Mouse (Mus musculus) ZHBTc4 (cell line): Measurements from ENCODE around the gene Myl6b.
A peak's percentile ranks its signal among the peaks of the same experiment; 100 is the strongest.

Source experiments
- DNase-seq: peaks from one replicate; pipeline ENCODE4 v3.0.0-alpha.2; 2011; ENCODE audit warnings: low read depth, low spot score

The Myl6b gene

DNA sequence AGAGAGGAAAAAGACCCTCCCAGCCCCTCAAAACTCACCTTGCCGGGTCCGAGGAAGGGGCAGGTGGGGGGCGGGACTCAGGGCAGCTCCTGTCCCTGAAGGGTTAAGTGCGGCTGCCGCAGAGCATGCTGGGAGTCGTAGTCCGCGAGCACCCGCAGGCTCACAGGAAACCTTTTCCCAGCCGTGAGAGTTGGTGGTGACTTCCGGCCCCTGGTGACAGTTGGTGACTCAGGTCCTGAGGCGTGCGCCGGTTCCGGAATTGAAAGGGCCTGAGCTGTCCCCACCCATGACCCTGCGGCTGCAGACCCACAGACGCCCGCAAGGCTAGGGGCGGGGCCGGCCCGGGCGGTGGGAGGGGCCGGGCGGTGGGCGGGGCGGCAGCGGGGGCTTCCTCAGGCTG, at the start of gene Myl6b:
Gene Myl6b (minus strand): TSS at position 96 of the 400 bp plus-strand sequence.
- peak; percentile 99 for DNase-seq

GRCm38 (mm10) chr10:128547361-128548032, 49.0 kb upstream of the Myl6b start, which contains the start of gene Zc3h10:
Zc3h10 (minus strand) TSS chr10:128547774.
- DNase-seq: peak; percentile 99

GRCm38 (mm10) chr10:128546787-128547186, 48.3 kb upstream of the Myl6b start:
- DNase-seq: no peak

DNA sequence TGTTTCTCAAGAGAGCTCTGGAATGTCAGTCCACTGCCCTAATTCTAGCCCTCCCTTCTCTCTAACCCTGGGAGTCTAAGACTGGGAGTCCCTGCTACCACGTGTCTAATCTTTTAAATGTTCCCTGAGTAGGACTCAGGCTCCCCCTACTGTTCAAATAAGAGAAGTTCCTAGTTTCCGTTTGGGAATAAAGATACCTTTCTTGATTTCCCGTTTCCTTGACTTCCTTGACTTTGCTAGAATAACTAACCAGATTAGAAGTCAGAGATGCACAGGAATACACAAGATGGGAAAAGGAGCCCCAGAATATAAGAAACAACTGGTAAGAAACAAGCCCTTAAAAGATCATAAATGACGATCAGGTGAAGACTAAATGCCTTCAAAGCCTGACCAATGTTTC, 47.9 kb upstream of the Myl6b start:
- peak; percentile 86 for DNase-seq

GRCm38 (mm10) chr10:128545570-128545898, 47.0 kb upstream of the Myl6b start:
- DNase-seq: no peak

GRCm38 (mm10) chr10:128544674-128545569, 46.4 kb upstream of the Myl6b start:
- DNase-seq: no peak

- DNase-seq: no peak
Observed at GRCm38 (mm10) chr10:128544151-128544657, 45.7 kb upstream of the Myl6b start.

DNA sequence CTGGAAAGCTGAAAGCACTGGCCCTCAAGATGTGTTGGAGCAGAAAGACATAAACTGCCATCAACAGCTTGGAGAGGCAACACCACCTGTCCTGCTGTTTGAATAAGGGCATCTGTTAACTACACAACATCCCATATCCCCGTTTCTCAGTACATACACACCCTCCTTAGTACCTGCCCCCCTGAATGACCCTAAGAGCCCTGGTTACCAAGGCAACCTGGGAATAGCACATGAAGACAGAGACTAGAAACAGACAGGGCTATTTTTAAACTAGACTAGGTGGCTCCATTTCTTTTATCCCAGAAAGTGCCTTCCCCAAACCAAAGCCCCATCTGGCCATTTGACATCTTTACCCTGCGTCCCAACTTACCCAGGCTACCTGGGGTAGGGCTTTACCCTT, 44.6 kb upstream of the Myl6b start:
- DNase-seq: no peak

GRCm38 (mm10) chr10:128538340-128538870, 39.9 kb upstream of the Myl6b start:
- DNase-seq: peak; percentile 63

DNA sequence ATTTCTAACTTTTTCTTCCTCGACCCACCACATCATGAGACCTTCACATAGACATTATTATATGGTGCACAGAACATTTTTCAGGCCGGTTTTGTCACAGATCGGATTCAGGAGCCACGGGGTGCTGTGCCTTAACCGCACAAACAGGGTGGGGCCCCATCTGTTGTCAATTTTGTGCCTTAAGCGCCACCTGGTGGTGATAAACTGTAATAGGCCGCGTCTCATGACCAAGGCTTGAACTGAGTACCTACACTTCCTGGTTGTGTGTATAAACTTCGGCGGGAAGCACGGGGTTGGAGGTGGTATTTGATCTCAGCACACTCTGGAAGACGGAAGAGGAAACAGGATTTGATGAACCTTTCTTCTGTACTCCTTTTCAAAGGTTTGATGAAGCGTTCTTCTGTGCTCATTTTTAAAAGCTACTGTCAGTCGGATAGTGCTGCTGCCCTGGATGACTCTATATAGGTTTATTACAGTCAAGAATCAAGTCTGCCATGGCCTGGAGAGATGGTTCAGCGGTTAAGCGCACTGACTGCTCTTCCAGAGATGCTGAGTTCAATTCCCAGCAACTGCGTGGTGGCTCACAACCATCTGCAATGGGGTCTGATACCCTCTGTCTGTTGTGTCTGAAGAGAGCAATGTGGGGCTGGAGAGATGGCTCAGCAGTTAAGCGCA, 37.9 kb upstream of the Myl6b start:
- DNase-seq: peak; percentile 96

GRCm38 (mm10) chr10:128535624-128536265, 37.3 kb upstream of the Myl6b start:
- DNase-seq: no peak

- DNase-seq: no peak
Observed at GRCm38 (mm10) chr10:128535206-128535605, 36.7 kb upstream of the Myl6b start.

- DNase-seq: no peak
Observed at GRCm38 (mm10) chr10:128526366-128527356, 28.2 kb upstream of the Myl6b start.

DNA sequence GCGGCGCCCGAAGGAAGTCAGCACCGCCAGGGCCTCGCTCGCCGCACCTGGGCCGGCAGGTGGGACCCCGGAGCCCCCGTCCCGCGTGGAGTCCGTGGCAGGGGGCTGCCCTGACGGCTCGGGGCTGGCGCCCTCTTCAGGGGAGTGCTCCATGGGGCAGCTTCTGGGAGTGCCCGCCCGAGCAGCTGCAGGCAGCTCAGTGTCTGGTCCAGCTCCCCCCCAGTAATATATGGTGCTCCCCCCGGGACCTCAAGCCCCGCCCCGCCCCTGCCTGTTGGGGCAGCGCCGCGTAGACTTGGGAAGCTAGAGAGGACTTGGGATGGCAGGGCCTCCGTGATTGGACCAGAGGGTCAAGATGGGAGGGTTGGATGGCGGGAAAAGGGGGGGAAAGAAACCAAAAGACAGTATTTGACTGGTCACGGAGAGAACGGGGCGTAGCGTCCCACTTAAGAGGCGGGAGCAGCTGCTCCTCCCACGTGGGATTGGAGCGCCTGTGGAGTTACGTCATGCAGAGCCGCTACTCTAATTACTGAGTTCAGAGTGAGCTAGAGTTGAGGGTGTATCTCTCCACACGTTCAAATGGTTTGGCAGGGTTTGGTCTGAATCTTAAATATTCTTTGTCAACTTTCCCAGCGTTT, 27.3 kb upstream of the Myl6b start, which contains the start of gene Esyt1:
Gene Esyt1 (minus strand): TSS at position 201 of the 638 bp plus-strand sequence.
- peak; percentile 99 for DNase-seq

- peak; percentile 88 for DNase-seq
Observed at GRCm38 (mm10) chr10:128524732-128525662, 26.5 kb upstream of the Myl6b start.

- DNase-seq: peak; percentile 42
Observed at GRCm38 (mm10) chr10:128524111-128524731, 25.7 kb upstream of the Myl6b start.

DNA sequence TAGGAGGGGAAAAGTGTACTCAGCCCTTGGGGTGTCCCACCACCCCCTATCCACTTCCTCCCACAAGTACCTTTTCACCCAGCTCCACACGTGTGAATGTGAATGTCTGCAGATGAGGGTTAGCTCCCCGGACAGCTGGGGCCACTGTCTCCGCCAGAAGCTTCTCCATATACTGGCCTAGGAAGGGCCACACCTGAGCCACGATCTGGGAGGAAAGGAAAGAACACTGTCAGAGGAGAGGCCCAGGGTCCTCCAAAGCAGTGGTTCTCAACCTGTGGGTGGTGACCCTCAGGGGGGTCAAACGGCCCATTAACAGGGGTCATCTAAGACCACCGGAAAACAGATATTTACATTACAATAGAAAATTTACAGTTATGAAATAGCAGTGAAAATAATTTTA, 23.9 kb upstream of the Myl6b start:
- DNase-seq: no peak

GRCm38 (mm10) chr10:128520591-128520990, 22.1 kb upstream of the Myl6b start:
- DNase-seq: no peak
